Mouse (Mus musculus) midbrain, embryonic 16.5 days (tissue): Measurements from ENCODE around the gene Sned1. TPM values are rescaled to one million over a fixed set of nuclear protein-coding genes. Genes with fewer than 3 reads are reported as not detected.
A peak's percentile ranks its signal among the peaks of the same experiment; 100 is the strongest.
"Not testable (repeated sequence)": the region's sequence is repeated elsewhere in the genome, so short reads cannot be mapped to it uniquely, and the experiment has no call there.

Experiments used
- ATAC-seq: fragments of 200-750 bp; cut with Nextera tagmentation; 2 replicates; pipeline ENCODE4 v1.8.0; 2017; ENCODE audit warnings: moderate TSS enrichment
- H3K27ac ChIP-seq: fragments of 300-500 bp; sonication (generic); 2 replicates; pipeline ENCODE4 v1.5.1; 2014; ENCODE audit warnings: mild to moderate bottlenecking, low read length, mixed read lengths
- H3K27me3 ChIP-seq: fragments of 300-500 bp; sonication (generic); 2 replicates; pipeline ENCODE4 v1.6.1; 2014; ENCODE audit warnings: low read depth, low read length, mixed read lengths; ENCODE audit not compliant: control insufficient read depth, insufficient read depth
- H3K36me3 ChIP-seq: fragments of 300-500 bp; sonication (generic); 2 replicates; pipeline ENCODE4 v1.6.1; 2014; ENCODE audit warnings: mild to moderate bottlenecking, low read length, moderate library complexity, mixed read lengths; ENCODE audit not compliant: control insufficient read depth, insufficient read depth
- H3K4me1 ChIP-seq: fragments of 300-500 bp; sonication (generic); 2 replicates; pipeline ENCODE4 v1.6.1; 2014; ENCODE audit warnings: mild to moderate bottlenecking, low read length, mixed read lengths; ENCODE audit not compliant: control insufficient read depth, insufficient read depth
- H3K4me2 ChIP-seq: fragments of 300-500 bp; sonication (generic); 2 replicates; pipeline ENCODE4 v1.6.1; 2014; ENCODE audit warnings: mild to moderate bottlenecking, low read length, mixed read lengths
- H3K4me3 ChIP-seq: fragments of 300-500 bp; sonication (generic); 2 replicates; pipeline ENCODE4 v1.5.1; 2014; ENCODE audit warnings: low read depth, mild to moderate bottlenecking, low read length, moderate library complexity, mixed read lengths
- H3K9ac ChIP-seq: fragments of 300-500 bp; sonication (generic); 2 replicates; pipeline ENCODE4 v1.6.1; 2014; ENCODE audit warnings: low read depth, low read length, mixed read lengths
- H3K9me3 ChIP-seq: fragments of 300-500 bp; sonication (generic); replicated peaks from 2 replicates; pipeline ENCODE4 v1.6.1; 2014; ENCODE audit warnings: mild to moderate bottlenecking, low read length, mixed read lengths; ENCODE audit not compliant: control insufficient read depth, poor library complexity, severe bottlenecking
- WGBS: fragments of 180-500 bp; shearing (Covaris S2); extraction: QIAGEN DNeasy Blood & Tissue Kit; methylation state at CpG from one replicate; pipeline ENCODE4 v1.1.7; 2014; 5-methylcytosine and 5-hydroxymethylcytosine counted together
- polyA plus RNA-seq: library from polyadenylated mRNA; unstranded; fragments of >200 nt; fragmentation: Nextera tagmentation; extraction: Ambion mirVana; gene quantifications from 2 replicates; pipeline ENCODE4 v1.2.1, GENCODE M21; 2015

The Sned1 gene
- 5.5 and 6.2 TPM in 2 replicates for polyA plus RNA-seq

GRCm38 (mm10) chr1:93235576-93236544, at the start of gene Sned1:
TSS of gene Sned1 (plus strand) at chr1:93235841.
- no peaks in the 10 kb centered on the region for H3K9me3 ChIP-seq
- H3K4me1 ChIP-seq = peaks cover 9% of the 10 kb centered on the region; the same call in 1 of the 2 replicates
- peak within 1 kb of the TSS; percentile 79 for H3K4me2 ChIP-seq
- H3K4me3 ChIP-seq = peak within 1 kb of the TSS; percentile 54
- peaks cover 17% of the 10 kb centered on the region for H3K27me3 ChIP-seq
- no peak within 1 kb of the TSS for H3K27ac ChIP-seq
- H3K36me3 ChIP-seq = no peaks in the 10 kb centered on the region
- ATAC-seq = peak; percentile 90
- under 1% methylated on average over 90 of the region's 100 CpGs for WGBS
- H3K9ac ChIP-seq = peak within 1 kb of the TSS; percentile 54

- Histone ChIP-seq H3K4me1 (no peaks in the 10 kb centered on the region), H3K36me3 (no peaks in the 10 kb centered on the region), H3K4me2 (peak overlapping the region; percentile 7; the same call in 1 of the 2 replicates), H3K9ac (no peak overlapping the region), H3K27ac (no peak overlapping the region), H3K4me3 (no peak overlapping the region), H3K9me3 (no peaks in the 10 kb centered on the region), H3K27me3 (peaks cover 8% of the 10 kb centered on the region)
- ATAC-seq = no peak
- WGBS = 7% methylated on average over 11 of the region's 17 CpGs
These were observed 44.8 kb upstream of the Sned1 start for GRCm38 (mm10) chr1:93190726-93191305.

GRCm38 (mm10) chr1:93194961-93195360, 40.7 kb upstream of the Sned1 start:
- no peak overlapping the region for H3K9ac ChIP-seq
- 89% methylated on average over 3 of the region's 3 CpGs for whole genome bisulfite sequencing
- no peak overlapping the region for H3K4me3 ChIP-seq
- peaks cover 5% of the 10 kb centered on the region; the same call in 1 of the 2 replicates for H3K27me3 ChIP-seq
- H3K27ac ChIP-seq = no peak overlapping the region
- H3K36me3 ChIP-seq = no peaks in the 10 kb centered on the region
- H3K9me3 ChIP-seq = no peaks in the 10 kb centered on the region
- no peak overlapping the region for H3K4me2 ChIP-seq
- ATAC-seq = no peak
- H3K4me1 ChIP-seq = no peaks in the 10 kb centered on the region

- H3K27ac ChIP-seq, ATAC-seq: not testable (repeated sequence)
- WGBS = 86% methylated on average over 2 of the region's 2 CpGs
These were observed 38.2 kb upstream of the Sned1 start for GRCm38 (mm10) chr1:93197454-93197853.

GRCm38 (mm10) chr1:93197916-93198315, 37.7 kb upstream of the Sned1 start:
- no peak overlapping the region for H3K9ac ChIP-seq
- no peak for ATAC-seq
- H3K4me2 ChIP-seq = no peak overlapping the region
- H3K27ac ChIP-seq = no peak overlapping the region
- 70% methylated on average over 3 of the region's 3 CpGs for WGBS
- H3K4me1 ChIP-seq = no peaks in the 10 kb centered on the region
- H3K36me3 ChIP-seq = no peaks in the 10 kb centered on the region
- H3K9me3 ChIP-seq = no peaks in the 10 kb centered on the region
- H3K4me3 ChIP-seq = no peak overlapping the region
- H3K27me3 ChIP-seq = no peaks in the 10 kb centered on the region

More at GRCm38 (mm10) chr1:93197454-93197853, 38.2 kb upstream of the Sned1 start:
- H3K36me3 ChIP-seq, H3K9ac ChIP-seq, H3K27me3 ChIP-seq, H3K4me1 ChIP-seq, H3K4me3 ChIP-seq, H3K4me2 ChIP-seq, H3K9me3 ChIP-seq: not testable (repeated sequence)

GRCm38 (mm10) chr1:93206277-93206970, 29.2 kb upstream of the Sned1 start:
- WGBS = 64% methylated on average over 12 of the region's 12 CpGs
- Histone ChIP-seq H3K4me2 (no peak overlapping the region), H3K9ac (no peak overlapping the region), H3K4me1 (peaks cover 12% of the 10 kb centered on the region), H3K36me3 (no peaks in the 10 kb centered on the region), H3K27me3 (no peaks in the 10 kb centered on the region), H3K9me3 (no peaks in the 10 kb centered on the region), H3K27ac (no peak overlapping the region), H3K4me3 (no peak overlapping the region)
- 0 out of 2 replicates have a peak, but pooled peaks have one; percentile 19 for ATAC-seq

- Histone ChIP-seq H3K4me2 (no peak overlapping the region), H3K27ac (no peak overlapping the region), H3K4me3 (no peak overlapping the region), H3K9me3 (no peaks in the 10 kb centered on the region), H3K9ac (no peak overlapping the region), H3K27me3 (no peaks in the 10 kb centered on the region), H3K36me3 (no peaks in the 10 kb centered on the region), H3K4me1 (peaks cover 12% of the 10 kb centered on the region)
- no peak for ATAC-seq
- 89% methylated on average over 4 of the region's 4 CpGs for WGBS
These were observed 28.0 kb upstream of the Sned1 start for GRCm38 (mm10) chr1:93207536-93208064.

- H3K36me3 ChIP-seq = no peaks in the 10 kb centered on the region
- peak; percentile 76 for ATAC-seq
- peak overlapping the region; percentile 22; the same call in 1 of the 2 replicates for H3K27ac ChIP-seq
- peaks cover 12% of the 10 kb centered on the region for H3K4me1 ChIP-seq
- H3K9ac ChIP-seq = no peak overlapping the region
- no peaks in the 10 kb centered on the region for H3K9me3 ChIP-seq
- WGBS = 31% methylated on average over 9 of the region's 9 CpGs
- no peaks in the 10 kb centered on the region; the same call in 1 of the 2 replicates for H3K27me3 ChIP-seq
- H3K4me2 ChIP-seq = no peak overlapping the region
- H3K4me3 ChIP-seq = no peak overlapping the region
These were observed 25.4 kb upstream of the Sned1 start for GRCm38 (mm10) chr1:93210213-93210641.
